Mouse (Mus musculus) heart, embryonic 10.5 days (tissue): ENCODE measurements around the gene Olfr1395. TPM values are rescaled to one million over a fixed set of nuclear protein-coding genes. Genes with fewer than 3 reads are reported as not detected.
"Not testable (repeated sequence)": the region's sequence is repeated elsewhere in the genome, so short reads cannot be mapped to it uniquely, and the experiment has no call there.

ENCODE experiments used
- DNase-seq: peaks from one replicate; pipeline ENCODE4 v3.0.0-alpha.2; 2017; ENCODE audit warnings: low spot score
- H3K27ac ChIP-seq: fragments of 300-500 bp; sonication (generic); 2 replicates; pipeline ENCODE4 v1.5.1; 2016; ENCODE audit warnings: mild to moderate bottlenecking
- H3K27me3 ChIP-seq: fragments of 300-500 bp; sonication (generic); 2 replicates; pipeline ENCODE4 v1.6.1; 2016; ENCODE audit warnings: mild to moderate bottlenecking; ENCODE audit not compliant: poor library complexity, insufficient read depth, severe bottlenecking
- H3K36me3 ChIP-seq: fragments of 300-500 bp; sonication (generic); 2 replicates; pipeline ENCODE4 v1.6.1; 2016; ENCODE audit warnings: mild to moderate bottlenecking, moderate library complexity
- H3K4me1 ChIP-seq: fragments of 300-500 bp; sonication (generic); 2 replicates; pipeline ENCODE4 v1.6.1; 2016; ENCODE audit warnings: mild to moderate bottlenecking
- H3K4me3 ChIP-seq: fragments of 300-500 bp; sonication (generic); 2 replicates; pipeline ENCODE4 v1.5.1; 2016; ENCODE audit warnings: mild to moderate bottlenecking, moderate library complexity
- H3K9me3 ChIP-seq: fragments of 300-500 bp; sonication (generic); 2 replicates; pipeline ENCODE4 v1.6.1; 2016; ENCODE audit warnings: mild to moderate bottlenecking, moderate library complexity
- WGBS: fragments of 180-500 bp; shearing (Covaris S2); methylation state at CpG from one replicate; pipeline ENCODE4 v1.1.7; 2016; 5-methylcytosine and 5-hydroxymethylcytosine counted together
- polyA plus RNA-seq: library from polyadenylated mRNA; unstranded; fragments of >200 nt; fragmentation: Nextera tagmentation; extraction: Ambion mirVana; gene quantifications from 2 replicates; pipeline ENCODE4 v1.2.1, GENCODE M21; 2016

Olfr1395 gene
- polyA plus RNA-seq, 1 experiment from 2014 or later, result not detected

GRCm38 (mm10) chr11:49114158-49114557 lies 27.9 kb upstream of the Olfr1395 start:
- DNase-seq, result peak; percentile 24
- Histone ChIP-seq H3K27me3 (no peaks in the 10 kb centered on the region), H3K36me3 (no peaks in the 10 kb centered on the region), H3K27ac (no peak overlapping the region), H3K4me3 (no peak overlapping the region), H3K9me3 (no peaks in the 10 kb centered on the region), H3K4me1 (no peaks in the 10 kb centered on the region)
- 60% methylated on average over 2 of the region's 2 CpGs for WGBS

GRCm38 (mm10) chr11:49114774-49115173 lies 27.3 kb upstream of the Olfr1395 start, which contains the start of gene Olfr1396:
Olfr1396 (minus strand) TSS chr11:49114874.
- Histone ChIP-seq H3K36me3 (no peaks in the 10 kb centered on the region), H3K27ac (no peak within 1 kb of the TSS)
- peak; percentile 19 for DNase-seq

GRCm38 (mm10) chr11:49119635-49120034 lies 22.4 kb upstream of the Olfr1395 start:
- Histone ChIP-seq H3K27me3 (no peaks in the 10 kb centered on the region), H3K4me1 (no peaks in the 10 kb centered on the region), H3K27ac (no peak overlapping the region), H3K9me3 (no peaks in the 10 kb centered on the region), H3K36me3 (no peaks in the 10 kb centered on the region), H3K4me3 (no peak overlapping the region)
- DNase-seq, result no peak
- 78% methylated on average over 3 of the region's 3 CpGs for WGBS

More at GRCm38 (mm10) chr11:49114774-49115173, 27.3 kb upstream of the Olfr1395 start, which contains the start of gene Olfr1396:
- Histone ChIP-seq H3K9me3 (no peaks in the 10 kb centered on the region), H3K4me3 (no peak within 1 kb of the TSS), H3K4me1 (no peaks in the 10 kb centered on the region), H3K27me3 (no peaks in the 10 kb centered on the region)

- Histone ChIP-seq H3K9me3 (no peaks in the 10 kb centered on the region), H3K27ac (no peak overlapping the region), H3K27me3 (no peaks in the 10 kb centered on the region), H3K36me3 (no peaks in the 10 kb centered on the region), H3K4me1 (no peaks in the 10 kb centered on the region), H3K4me3 (no peak overlapping the region)
- no peak for DNase-seq
- WGBS, result 84% methylated on average over 2 of the region's 2 CpGs
Measured at GRCm38 (mm10) chr11:49124169-49124568, 17.9 kb upstream of the Olfr1395 start.

GRCm38 (mm10) chr11:49154077-49154476 lies 12.0 kb downstream of the Olfr1395 start, which contains the start of gene Olfr1394:
Olfr1394 (plus strand) TSS chr11:49154377.
- DNase-seq, result no peak
- Histone ChIP-seq H3K36me3 (no peaks in the 10 kb centered on the region), H3K9me3 (no peaks in the 10 kb centered on the region), H3K4me1 (no peaks in the 10 kb centered on the region), H3K4me3 (no peak within 1 kb of the TSS), H3K27ac (no peak within 1 kb of the TSS), H3K27me3 (no peaks in the 10 kb centered on the region)
- 76% methylated on average over 1 of the region's 1 CpGs for WGBS

GRCm38 (mm10) chr11:49156821-49157814 lies 15.0 kb downstream of the Olfr1395 start:
- H3K9me3 ChIP-seq, result no peaks in the 10 kb centered on the region
- no peaks in the 10 kb centered on the region for H3K36me3 ChIP-seq
- H3K27ac ChIP-seq, result no peak overlapping the region
- no peak for DNase-seq
- H3K4me1 ChIP-seq, result no peaks in the 10 kb centered on the region
- 84% methylated on average over 2 of the region's 2 CpGs for WGBS
- H3K4me3 ChIP-seq, result no peak overlapping the region
- H3K27me3 ChIP-seq, result no peaks in the 10 kb centered on the region

- Histone ChIP-seq H3K27ac (no peak overlapping the region), H3K4me3 (peak overlapping the region; percentile 58), H3K27me3 (peaks cover 32% of the 10 kb centered on the region), H3K9me3 (no peaks in the 10 kb centered on the region; the same call in 1 of the 2 replicates), H3K4me1 (peaks cover 8% of the 10 kb centered on the region), H3K36me3 (no peaks in the 10 kb centered on the region)
- no peak for DNase-seq
- 4% methylated on average over 48 of the region's 50 CpGs for WGBS
Measured at GRCm38 (mm10) chr11:49168839-49169611, 27.0 kb downstream of the Olfr1395 start.

- no peaks in the 10 kb centered on the region; the same call in 1 of the 2 replicates for H3K9me3 ChIP-seq
Measured at GRCm38 (mm10) chr11:49170576-49170975, 28.5 kb downstream of the Olfr1395 start.

GRCm38 (mm10) chr11:49175345-49175744 lies 33.3 kb downstream of the Olfr1395 start:
- no peak for DNase-seq
- peaks cover 5% of the 10 kb centered on the region for H3K27me3 ChIP-seq
- no peaks in the 10 kb centered on the region for H3K36me3 ChIP-seq
- 86% methylated on average over 8 of the region's 8 CpGs for WGBS
- no peaks in the 10 kb centered on the region for H3K9me3 ChIP-seq
- no peak overlapping the region for H3K27ac ChIP-seq
- no peak overlapping the region for H3K4me3 ChIP-seq
- H3K4me1 ChIP-seq, result 0 out of 2 replicates have a peak, but pooled peaks cover 4% of the 10 kb centered on the region

More at GRCm38 (mm10) chr11:49170576-49170975, 28.5 kb downstream of the Olfr1395 start:
- Histone ChIP-seq H3K4me3 (no peak overlapping the region), H3K27ac (no peak overlapping the region), H3K36me3 (no peaks in the 10 kb centered on the region), H3K27me3 (peaks cover 32% of the 10 kb centered on the region), H3K4me1 (peaks cover 12% of the 10 kb centered on the region)
- 85% methylated on average over 4 of the region's 4 CpGs for WGBS
- DNase-seq, result no peak

GRCm38 (mm10) chr11:49176047-49176779 lies 34.1 kb downstream of the Olfr1395 start:
- not testable (repeated sequence) for H3K36me3 ChIP-seq, DNase-seq, H3K27me3 ChIP-seq, H3K4me1 ChIP-seq, H3K4me3 ChIP-seq, H3K9me3 ChIP-seq, H3K27ac ChIP-seq
- 73% methylated on average over 4 of the region's 4 CpGs for WGBS

GRCm38 (mm10) chr11:49183172-49183571 lies 41.1 kb downstream of the Olfr1395 start:
- Histone ChIP-seq H3K4me1 (no peaks in the 10 kb centered on the region), H3K4me3 (no peak overlapping the region), H3K36me3 (no peaks in the 10 kb centered on the region), H3K27me3 (no peaks in the 10 kb centered on the region), H3K27ac (no peak overlapping the region), H3K9me3 (no peaks in the 10 kb centered on the region)
- WGBS, result 64% methylated on average over 1 of the region's 1 CpGs
- no peak for DNase-seq

GRCm38 (mm10) chr11:49186452-49186851 lies 44.4 kb downstream of the Olfr1395 start:
- H3K36me3 ChIP-seq, result no peaks in the 10 kb centered on the region
- H3K27me3 ChIP-seq, result no peaks in the 10 kb centered on the region
- WGBS, result 72% methylated on average over 6 of the region's 6 CpGs
- DNase-seq, result no peak
- no peaks in the 10 kb centered on the region for H3K4me1 ChIP-seq
- no peak overlapping the region for H3K27ac ChIP-seq
- H3K4me3 ChIP-seq, result no peak overlapping the region
- no peaks in the 10 kb centered on the region for H3K9me3 ChIP-seq
